Mouse (Mus musculus): ENCODE results near the gene Hspb9.
A peak's percentile ranks its signal among the peaks of the same experiment; 100 is the strongest.

Gene Hspb9

DNA sequence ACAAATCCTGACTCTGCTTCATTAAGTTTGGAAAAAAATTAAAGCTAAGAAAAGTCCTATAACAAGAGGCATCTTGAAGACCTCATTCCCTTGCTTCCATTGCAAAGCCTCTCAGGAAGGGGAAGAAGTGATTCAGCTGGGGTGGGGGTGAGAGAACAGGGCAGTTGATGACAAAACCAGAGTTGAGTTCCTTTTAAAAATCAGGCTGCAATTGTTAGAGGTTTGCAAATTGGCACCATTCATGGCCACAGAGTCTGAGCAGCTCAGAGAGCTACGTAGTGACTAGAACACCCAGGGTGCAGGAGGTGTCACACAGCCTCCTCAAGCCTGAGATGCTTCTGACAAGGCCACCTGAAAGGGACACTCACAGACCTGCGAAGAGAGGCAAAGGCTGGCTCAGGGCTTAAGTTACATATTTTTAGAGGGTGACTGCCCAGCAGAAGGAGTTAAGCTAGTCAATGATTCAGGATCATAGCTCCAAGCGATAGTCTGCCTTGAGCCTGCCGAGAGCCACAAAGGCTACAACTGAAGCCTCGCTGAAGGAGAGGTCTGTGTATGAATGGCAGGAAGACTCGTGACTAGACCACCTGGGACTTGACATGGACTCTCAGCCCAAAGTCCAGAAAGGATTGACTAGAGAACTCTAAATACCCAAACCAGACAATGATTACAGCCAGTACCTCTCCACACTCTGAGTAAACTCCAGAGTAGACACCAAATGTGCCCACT, 17.0 kb downstream of the Hspb9 start:
- DNase-seq (ENCODE audit: low spot score) = no peak

DNA sequence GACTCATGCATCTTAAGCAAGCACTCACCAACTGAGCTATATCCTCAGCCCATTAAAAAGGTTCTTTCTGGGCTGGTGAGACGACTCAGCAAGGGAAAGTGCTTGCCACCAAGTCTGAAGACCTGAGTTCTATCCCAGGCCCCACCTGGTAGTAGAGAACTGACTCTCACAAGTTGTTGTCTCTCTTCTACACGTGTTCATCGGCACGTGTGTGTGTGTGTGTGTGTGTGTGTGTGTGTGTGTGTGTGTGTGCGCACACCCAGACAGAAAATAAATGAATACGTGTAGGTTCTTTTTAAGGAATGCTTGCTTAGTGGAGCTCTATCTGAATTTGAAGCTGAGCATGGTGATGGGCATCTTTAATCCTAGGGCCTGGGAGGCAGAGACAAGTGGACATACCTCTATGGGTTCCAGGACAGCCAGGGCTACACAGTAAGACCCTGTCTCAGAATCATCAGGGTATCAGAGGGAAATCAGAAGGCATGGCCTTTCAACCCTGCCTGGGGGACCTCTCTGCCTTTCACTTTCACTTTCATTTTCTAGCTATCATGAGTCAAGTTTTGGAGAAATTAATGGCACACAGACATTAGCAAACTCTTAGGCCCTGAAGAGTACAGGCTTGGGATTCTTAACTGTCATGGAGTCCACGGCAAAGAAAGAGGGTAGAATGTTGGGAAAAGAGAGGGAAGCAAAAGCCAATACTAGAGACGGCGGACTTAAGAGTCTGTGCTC, 21.6 kb downstream of the Hspb9 start:
- DNase-seq (ENCODE audit: low spot score) = no peak

DNA sequence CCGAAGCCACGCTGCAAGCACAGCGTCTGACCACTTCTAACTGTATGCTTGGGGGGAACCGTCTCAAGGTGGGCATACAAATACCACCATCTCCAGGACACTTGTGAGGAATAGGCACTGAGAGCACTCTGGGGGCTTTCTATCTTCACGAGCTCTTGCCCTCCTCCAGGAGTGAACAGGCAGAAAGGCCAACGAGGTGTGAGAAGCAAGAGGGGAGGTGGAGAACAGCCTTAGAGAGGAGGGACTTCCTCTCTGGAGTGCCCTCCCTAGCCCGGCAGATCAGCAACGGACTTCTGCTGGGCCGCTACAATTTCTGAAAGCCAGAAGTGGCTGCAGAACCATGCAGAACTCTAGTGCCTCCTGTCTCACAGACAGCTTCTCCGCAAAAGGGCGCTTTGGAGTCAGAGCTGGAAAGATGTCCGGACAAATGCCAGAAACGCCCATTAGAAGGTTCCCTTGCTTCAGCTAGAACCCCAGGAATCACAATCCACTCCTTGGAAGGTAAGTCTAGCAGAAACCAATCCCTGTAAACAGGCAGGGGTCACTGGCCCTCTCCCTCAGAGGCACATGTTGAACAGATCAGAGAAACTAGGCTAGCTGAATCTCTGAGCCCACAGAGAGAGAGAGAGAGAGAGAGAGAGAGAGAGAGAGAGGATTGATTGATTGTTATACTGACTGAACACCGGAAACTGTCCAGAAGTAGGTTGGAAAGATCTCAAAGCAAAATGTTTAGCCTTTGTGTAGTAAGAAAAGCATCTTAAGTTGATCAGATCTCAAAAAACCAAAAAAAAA, 22.5 kb downstream of the Hspb9 start:
- DNase-seq (ENCODE audit: low spot score) = no peak

DNA sequence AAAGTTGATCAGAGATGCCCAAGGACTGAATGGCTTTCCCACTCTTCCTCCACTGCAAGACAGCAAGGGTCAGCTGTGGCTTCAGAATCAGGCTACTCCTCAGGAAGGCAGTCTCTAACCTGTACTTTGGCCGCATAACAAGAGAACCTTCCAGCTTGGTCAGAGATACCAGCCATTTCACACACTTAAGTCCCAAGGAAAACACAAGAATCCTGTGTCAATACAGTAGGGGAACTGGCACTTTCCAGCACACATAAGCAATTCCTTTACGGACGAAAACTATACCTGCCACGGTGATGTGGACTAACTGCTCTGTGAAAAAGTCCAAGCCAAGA, 23.1 kb downstream of the Hspb9 start:
- no peak for DNase-seq (ENCODE audit: low spot score)

DNA sequence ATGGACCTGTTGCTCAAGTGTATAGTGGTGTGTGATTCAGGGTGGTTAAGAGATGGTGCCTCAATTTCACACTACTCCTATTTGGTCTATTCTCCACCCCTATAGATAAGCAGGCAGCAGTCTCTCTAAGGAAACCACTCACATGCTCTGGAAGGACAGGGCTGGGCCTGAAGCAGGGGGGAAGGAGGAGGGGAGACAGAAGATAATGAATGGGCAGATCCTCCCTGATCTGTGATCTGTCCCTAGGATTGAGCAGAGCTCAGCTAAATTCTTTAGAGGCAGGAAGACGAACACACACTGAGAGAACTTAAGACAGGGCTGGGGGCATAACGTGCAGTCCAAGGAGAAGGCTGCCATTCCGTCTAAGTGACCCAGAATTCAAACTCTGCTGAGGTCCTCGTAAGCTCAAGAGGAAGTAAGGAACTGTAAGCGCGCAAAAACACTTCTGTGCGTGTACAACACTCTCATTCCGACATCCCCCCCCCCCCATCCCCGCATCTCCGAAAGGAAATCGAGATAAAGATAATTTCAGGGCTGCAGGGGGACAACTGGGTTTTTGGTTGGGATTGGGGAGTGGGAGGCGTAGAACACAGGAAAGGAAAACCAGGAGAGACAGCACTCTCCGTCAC, 23.6 kb downstream of the Hspb9 start:
- DNase-seq (ENCODE audit: low spot score) = no peak

DNA sequence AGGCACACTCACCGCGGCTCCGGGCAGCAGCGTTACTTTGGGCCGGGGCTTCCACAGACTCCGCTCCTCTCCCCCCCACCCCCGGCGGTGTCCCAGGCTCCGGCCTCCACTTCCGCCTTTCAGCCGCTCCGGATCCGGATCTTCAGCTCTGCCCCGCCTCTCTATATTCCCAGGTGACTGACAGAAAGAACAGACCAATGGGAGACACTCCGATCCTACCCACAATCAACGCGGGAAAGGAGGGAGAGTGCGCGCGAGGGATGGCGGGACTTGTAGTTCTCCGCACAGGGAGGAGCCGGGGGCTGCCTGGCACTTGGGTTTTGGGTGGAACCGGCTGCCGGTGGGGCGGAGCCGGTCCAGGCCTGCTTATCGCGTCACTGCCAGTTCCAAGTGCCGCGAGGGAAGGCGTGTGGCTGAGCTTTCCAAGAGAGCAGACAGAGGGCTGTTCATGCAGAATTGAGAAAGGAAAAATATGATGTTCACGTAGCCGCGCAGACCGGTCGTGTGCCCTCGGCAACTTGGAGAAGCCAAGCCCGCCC, 24.5 kb downstream of the Hspb9 start, which contains the start of gene Rab5c:
Gene Rab5c (minus strand): TSS at position 150 of the 539 bp plus-strand sequence.
- DNase-seq (ENCODE audit: low spot score) = peak; percentile 99

DNA sequence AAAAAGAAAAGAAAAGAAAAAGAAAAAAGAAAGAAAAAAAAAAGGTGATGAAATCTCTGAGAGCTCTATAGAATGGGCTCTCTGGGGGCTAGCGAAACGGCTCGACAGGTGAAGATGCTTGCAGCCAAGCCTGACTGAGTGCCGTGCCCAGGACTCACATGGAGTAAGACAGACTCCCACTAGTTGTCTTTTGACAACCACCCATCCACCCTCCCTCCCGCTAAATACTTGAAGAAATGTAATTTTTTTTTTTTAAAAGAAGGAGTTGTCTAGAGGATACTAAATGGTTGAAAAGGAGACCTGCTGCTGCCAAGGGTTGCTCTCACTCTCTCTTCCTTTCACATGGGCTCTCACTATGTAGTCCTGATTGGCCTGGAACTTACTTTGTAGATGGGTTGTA, 25.1 kb downstream of the Hspb9 start:
- DNase-seq (ENCODE audit: low spot score) = no peak

DNA sequence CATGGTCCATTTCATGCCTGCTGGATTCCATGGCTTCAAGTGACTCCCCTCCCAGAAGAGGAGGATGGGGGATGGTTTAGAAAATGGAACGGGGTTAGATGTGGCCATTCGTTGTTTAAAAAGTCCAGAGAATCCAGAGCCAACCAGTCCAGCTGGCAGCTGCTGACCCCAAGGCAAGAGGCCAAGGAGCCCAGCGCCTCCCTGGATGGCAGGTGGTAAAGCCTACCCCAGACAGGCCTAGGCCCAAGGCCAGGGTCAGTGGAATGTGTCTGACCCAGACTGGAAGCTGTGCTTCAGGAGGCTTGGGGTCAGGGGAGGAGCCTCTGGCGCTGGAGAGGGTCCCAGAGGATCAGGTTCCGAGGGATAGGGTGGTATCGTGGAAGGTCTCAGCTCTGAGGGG, 27.7 kb downstream of the Hspb9 start:
- DNase-seq (ENCODE audit: low spot score) = no peak

DNA sequence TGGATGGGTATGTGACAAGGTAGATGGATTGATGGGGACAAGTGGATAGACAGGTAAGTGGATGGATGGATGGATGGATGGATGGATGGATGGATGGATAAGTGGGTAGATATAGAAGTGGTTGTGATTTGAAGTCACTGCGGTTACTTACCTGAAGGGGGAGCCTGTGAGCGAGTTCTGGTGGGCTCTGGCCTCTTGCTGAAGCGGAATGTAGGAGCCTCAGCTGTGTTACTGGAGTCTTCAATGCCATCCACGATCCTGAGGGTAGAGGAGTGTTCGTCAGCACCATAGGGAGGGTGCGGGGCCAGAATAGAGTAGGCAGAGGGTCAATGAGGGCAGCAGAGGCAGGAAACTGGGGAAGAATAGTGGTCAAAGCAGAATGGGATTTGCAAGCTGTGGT, 31.4 kb downstream of the Hspb9 start:
- DNase-seq (ENCODE audit: low spot score) = no peak

DNA sequence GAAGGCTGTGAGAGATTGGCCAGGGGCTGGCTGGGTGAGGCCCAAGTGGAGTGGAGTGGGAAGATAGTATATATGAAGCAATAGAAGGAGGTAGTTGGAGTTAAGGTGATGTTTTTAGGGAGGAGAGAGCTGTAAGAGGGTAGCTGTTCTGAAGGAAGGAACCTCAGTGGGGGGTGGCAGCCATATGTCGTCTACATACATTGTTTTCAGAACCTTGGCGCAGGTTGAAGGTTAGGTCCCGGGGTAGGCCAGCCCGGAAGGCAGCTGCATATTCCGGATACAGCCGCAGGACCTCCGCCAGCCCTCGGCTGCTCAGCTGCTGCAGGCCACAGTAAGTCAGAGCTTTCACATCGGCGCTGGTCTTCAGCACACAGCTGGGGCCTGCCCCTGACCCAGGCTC, 32.9 kb downstream of the Hspb9 start:
- no peak for DNase-seq (ENCODE audit: low spot score)

DNA sequence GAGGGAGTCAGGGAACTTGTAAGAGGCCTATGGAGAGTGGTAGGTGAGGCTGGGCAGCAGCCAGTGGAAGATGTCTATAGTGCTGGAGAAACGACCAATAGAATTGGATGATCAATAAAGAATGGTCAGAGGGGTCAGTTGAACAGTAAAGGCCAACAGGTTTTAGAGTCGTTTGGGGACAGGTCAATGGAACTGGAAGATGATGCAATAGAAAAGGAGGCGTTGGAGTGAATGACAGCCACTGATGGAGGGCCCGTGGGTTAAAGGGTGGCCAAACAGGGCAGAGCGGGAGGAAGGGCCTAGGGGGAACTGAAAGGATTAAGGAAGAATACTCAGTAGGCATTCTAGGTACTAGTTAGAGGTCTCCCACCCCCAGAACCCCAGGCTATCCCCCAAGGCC, 33.5 kb downstream of the Hspb9 start:
- DNase-seq (ENCODE audit: low spot score) = no peak

DNA sequence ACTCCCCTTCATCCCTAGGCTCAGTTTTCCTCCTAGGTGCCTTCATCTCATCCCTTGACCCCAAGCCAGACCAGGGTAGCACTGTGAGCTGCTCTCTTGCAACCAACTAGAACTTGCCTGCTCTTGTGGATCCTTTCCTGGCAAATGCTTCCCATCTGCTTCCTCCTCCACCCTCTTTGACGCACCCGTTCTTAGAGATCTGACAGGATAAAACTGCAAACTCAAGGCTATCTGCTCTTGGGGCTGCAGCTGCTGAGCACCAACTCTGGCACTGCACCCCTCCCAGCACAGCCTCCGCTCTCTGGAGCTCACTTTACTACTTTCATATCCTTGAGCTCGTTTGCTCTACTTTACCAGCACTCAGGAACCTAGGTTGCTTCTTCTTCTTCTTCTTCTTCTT, 35.0 kb downstream of the Hspb9 start:
- DNase-seq (ENCODE audit: low spot score) = no peak

DNA sequence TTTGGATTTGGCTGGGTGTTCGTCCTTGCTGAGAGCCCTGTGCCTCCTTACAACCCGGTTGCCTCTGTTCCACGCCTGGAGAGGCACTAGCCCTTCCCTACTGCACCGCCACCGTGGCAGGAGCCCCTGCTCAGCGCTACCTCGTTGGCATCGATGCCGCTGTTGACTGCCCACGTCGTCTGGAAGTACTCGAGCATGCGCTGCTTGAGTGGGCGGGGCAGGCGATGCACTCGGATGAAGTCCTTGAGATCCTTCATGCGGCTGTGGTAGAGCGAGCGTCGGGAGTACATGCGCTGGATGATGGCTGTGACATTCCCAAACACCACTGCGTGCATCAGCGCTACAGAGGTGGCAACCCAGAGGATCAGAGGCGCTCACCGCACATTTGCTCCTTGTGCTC, 35.8 kb downstream of the Hspb9 start:
- no peak for DNase-seq (ENCODE audit: low spot score)

DNA sequence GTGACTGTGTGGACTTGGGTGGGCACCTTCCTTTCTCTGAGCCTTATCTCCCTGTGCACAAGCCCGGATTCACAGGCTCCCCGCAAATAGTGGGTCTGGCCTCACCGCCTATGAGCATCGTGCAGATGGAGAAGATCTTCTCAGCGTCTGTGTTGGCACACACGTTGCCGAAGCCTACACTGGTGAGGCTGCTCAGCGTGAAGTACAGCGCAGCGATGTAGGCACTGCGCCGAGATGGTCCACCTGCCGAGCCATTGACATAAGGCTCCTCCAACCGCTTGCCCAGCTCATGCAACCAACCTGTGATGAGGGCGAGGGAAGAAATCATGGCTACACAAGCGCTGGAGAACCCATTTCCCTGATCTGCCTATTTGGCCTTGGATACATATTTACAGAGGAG, 36.5 kb downstream of the Hspb9 start:
- DNase-seq (ENCODE audit: low spot score) = no peak

DNA sequence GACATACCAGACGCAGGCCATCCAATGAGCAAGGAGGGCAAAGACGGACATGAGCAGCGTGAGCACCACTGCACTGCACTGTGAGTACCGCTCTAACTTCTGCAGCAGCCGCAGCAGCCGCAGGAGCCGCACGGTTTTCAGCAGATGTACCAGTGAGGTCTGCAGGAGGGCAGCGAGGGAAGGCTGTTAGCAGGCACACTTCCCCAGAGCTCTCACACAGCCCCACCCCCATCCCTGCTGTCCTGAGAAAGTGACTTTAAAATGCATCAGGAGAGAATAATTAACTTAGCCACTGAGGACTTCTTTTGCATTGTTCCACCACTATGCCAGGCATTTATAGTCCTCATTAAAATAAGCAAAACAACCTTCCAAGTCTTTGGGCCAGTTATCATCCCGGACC, 38.6 kb downstream of the Hspb9 start:
- no peak for DNase-seq (ENCODE audit: low spot score)

DNA sequence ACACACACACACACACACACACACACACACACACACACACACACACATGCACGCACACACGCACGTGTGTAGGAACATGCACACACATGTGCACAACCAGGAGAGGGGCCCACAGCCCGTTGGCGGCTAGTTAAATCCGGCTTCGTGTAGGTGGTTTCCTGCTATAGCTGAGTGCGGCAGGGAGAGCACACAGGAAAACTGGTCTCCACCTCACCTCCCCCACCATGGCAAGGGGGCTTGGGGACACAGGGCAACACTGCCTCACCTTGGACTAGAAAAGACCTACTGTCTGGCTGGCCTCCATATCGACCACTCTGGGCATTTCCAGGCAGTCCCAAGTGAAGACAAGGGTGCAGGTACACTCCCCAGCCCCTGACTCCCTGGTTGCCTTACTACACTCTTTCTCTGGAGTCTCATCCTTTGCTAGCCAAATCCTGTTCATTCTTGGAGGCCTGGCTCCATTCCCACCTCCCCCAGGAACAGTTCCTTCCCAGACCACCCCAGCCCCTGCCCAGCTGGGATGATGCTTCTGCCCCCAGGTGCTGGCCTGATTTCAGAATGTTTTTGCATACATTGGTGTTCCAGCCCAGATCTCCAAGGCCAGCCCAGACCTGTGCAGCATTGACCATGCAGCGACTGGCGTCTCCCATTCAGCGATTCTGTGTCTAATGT, 40.5 kb downstream of the Hspb9 start:
- peak; percentile 62 for DNase-seq (ENCODE audit: low spot score)

DNA sequence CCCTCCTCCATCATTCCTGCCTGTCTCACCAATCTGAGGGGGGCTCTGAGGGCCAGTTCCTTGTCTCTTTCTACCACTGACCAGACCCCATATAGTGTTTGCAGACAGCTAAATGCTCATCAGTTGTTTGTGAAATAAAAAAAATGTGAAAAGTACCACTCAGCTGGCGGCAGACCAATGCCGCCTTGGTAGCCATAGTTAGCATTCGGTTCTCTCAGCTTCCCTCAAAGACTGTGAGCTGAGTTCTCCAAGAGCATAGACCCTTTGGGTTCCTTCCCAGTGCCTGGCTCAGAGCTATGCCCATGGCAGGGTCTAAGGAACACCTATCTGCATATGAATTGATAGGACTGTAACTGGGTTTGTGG, 41.0 kb downstream of the Hspb9 start:
- DNase-seq (ENCODE audit: low spot score) = no peak

DNA sequence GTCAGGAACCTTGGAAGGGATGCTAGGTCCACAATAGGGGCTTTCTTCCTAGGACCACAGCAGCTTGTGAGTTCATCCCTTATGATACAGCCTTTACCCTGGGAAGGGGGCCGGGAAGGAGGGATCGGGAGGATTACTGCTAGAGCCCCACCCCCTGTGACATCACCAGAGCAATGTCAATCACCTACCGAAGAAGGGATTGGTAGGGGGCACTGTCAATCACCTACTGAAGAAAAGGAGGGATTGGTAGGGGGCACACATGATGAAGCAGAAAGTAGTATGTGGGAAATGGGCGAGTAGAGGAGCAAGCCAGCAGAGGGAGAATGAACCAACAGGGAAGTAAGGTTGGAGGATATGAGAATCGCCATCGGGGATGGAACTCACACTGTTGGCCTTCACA, 42.8 kb downstream of the Hspb9 start:
- no peak for DNase-seq (ENCODE audit: low spot score)

DNA sequence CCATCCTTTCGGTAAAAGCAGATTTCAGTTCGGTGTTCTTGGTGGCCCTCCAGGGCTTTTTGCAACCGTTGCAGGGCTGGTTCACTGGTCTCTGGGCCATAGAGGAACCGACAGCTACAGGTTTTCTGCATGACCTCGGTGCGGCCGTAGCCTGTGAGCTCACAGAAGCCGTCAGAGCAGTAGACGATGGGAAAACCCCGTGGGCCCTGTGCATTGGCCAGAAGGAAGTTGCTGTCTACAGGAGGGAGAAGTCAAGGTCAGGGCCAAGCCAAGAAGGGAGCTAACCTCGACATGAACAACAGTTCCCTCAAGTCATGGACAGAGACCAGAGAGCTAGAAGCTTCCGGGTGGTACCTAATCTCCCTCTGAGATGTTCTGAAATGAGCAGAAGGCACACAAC, 43.9 kb downstream of the Hspb9 start:
- DNase-seq (ENCODE audit: low spot score) = no peak

DNA sequence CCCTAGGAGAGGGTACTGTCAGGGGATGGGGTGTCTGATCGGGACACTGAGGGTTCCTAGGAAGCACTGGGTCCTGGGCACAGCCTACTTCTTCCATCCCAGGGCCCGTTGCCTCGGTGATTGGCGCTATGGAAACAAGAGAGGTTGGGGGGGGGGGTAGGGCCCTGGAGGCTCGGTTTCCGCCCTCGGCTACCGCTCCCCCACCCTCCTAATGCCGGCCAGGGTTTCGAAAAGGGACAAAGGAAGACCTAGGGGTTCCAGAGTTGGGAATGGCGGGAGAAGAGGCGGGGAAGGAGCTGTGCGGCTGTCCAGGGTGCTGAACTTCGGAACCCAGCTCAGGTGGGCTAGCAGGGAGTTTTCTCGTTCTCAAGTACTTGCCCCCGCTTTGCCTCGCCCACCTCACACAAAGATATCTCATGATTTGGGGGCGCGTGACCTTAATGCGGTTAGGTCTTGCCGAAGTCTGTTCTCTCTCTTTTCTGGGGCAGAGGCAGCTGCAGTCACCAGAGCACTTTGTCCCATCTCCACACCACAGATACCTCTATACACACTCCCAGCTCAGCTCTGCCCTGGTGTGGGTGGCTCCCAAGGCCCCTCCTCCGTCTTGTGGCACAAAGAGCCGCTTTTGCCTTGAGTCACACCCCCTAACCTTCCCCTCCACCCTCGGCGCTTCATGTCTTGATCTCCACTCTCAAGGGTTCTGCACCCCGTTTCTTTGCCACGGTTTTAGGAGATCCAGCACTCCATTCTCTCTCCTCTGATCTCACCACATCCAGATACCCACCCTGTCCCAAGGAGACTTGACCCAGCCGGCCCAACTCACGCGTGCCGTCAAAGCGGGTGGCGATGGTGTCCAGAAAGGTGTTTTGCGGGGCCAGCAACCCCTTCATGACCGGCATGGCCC, 45.3 kb downstream of the Hspb9 start:
- DNase-seq (ENCODE audit: low spot score) = no peak
